22 mouse cellular contexts compared by ENCODE assay signal in genomic region chr17:31760465-31760864, GRCm38 (mm10).
"Had no signal": no experiment of that assay in that cellular context is flagged by ENCODE, and none has a peak within 500 bp of the region (broad histone marks: within the 10 kb centered on the region; RNA-seq: fewer than 3 reads in every experiment).

No protein-coding gene starts in this region.

- H3K4me3 ChIP-seq: liver, embryonic 13.5 days; liver, embryonic 15.5 days; lung, embryonic 15.5 days; midbrain, embryonic 10.5 days; midbrain, embryonic 12.5 days; neural tube, embryonic 12.5 days; stomach, embryonic 15.5 days had no signal

- H3K27ac ChIP-seq: liver, embryonic 13.5 days; liver, embryonic 15.5 days; lung, embryonic 15.5 days; macrophage; midbrain, embryonic 10.5 days; midbrain, embryonic 12.5 days; neural tube, embryonic 12.5 days; stomach, embryonic 15.5 days; stomach, postnatal 0 days had no signal

- ATAC-seq: liver, postnatal 0 days; lung, postnatal 0 days; midbrain, embryonic 16.5 days had no signal

- H3K4me1 ChIP-seq: liver, embryonic 13.5 days; lung, embryonic 15.5 days; midbrain, embryonic 10.5 days; midbrain, embryonic 12.5 days; neural tube, embryonic 12.5 days; stomach, embryonic 15.5 days had no signal

- DNase-seq: liver, embryonic 13.5 days; liver, postnatal 0 days; lung, adult 2 months; lung, postnatal 14 days; lung, postnatal 36 days; midbrain, embryonic 14.5 days; right cerebral cortex, postnatal 25 days; right cerebral cortex, postnatal 4 days; spleen, adult 18-20 months; thymus, adult 2 months; thymus, postnatal 25 days; thymus, postnatal 4 days had no signal
